Mouse (Mus musculus) CH12.LX (cell line): ENCODE results near the gene Reln. TPM values are rescaled to one million over a fixed set of nuclear protein-coding genes. Genes with fewer than 3 reads are reported as not detected.

Experiments used
- DNase-seq: peaks from one replicate; pipeline ENCODE4 v3.0.0-alpha.2; 2013; ENCODE audit errors: extremely low read depth
- H3K27ac ChIP-seq: 2 replicates; pipeline ENCODE4 v1.5.1; 2012; ENCODE audit warnings: low read depth, mild to moderate bottlenecking, control low read depth, moderate library complexity; ENCODE audit not compliant: insufficient read depth
- H3K27me3 ChIP-seq: replicated peaks from 2 replicates; pipeline ENCODE3; 2012; ENCODE audit warnings: inconsistent platforms
- H3K36me3 ChIP-seq, 2 experiments: replicated peaks in 1 of 2; 2 replicates each; pipeline versions ENCODE3 to v1.6.1; 2012; ENCODE audit warnings: inconsistent platforms in 1 of 2, low read length in 1 of 2, mild to moderate bottlenecking in 1 of 2, mixed read lengths in 1 of 2, moderate library complexity in 1 of 2; ENCODE audit not compliant: control insufficient read depth in 1 of 2, insufficient read depth in 1 of 2
- H3K4me1 ChIP-seq, 2 experiments: 2 replicates each; pipeline ENCODE4 v1.6.1; 2012; ENCODE audit warnings: inconsistent platforms in 1 of 2, moderate library complexity in 1 of 2; ENCODE audit not compliant: insufficient read depth in 2 of 2, control insufficient read depth in 1 of 2
- H3K4me2 ChIP-seq: 2 replicates; pipeline ENCODE4 v1.6.1; 2012; ENCODE audit warnings: low read depth, mild to moderate bottlenecking, control low read depth; ENCODE audit not compliant: poor library complexity, insufficient read depth, severe bottlenecking
- H3K4me3 ChIP-seq, 3 experiments: fragments of 150-350 bp in 1 of 3; sonication (generic) in 1 of 3; replicated peaks in 1 of 3; 2 replicates each; pipeline versions ENCODE3 to v1.5.1; 2011 to 2012; ENCODE audit warnings: low read depth in 2 of 3, low read length in 2 of 3, mild to moderate bottlenecking in 2 of 3, moderate library complexity in 2 of 3, control low read depth in 1 of 3, improper control_type of control experiment in 1 of 3, inconsistent platforms in 1 of 3, mixed read lengths in 1 of 3; ENCODE audit not compliant: poor library complexity in 1 of 3
- H3K79me2 ChIP-seq: replicated peaks from 2 replicates; pipeline ENCODE4 v1.6.1; 2012; ENCODE audit warnings: mild to moderate bottlenecking, moderate library complexity; ENCODE audit not compliant: control insufficient read depth, poor library complexity, insufficient read depth, severe bottlenecking; ENCODE audit errors: extremely low read depth
- H3K9ac ChIP-seq: 2 replicates; pipeline ENCODE4 v1.6.1; 2012; ENCODE audit warnings: low read depth, mild to moderate bottlenecking, control low read depth, moderate library complexity; ENCODE audit not compliant: insufficient read depth
- H3K9me3 ChIP-seq: replicated peaks from 2 replicates; pipeline ENCODE3; 2012; ENCODE audit warnings: low read length, inconsistent platforms, mixed read lengths
- BHLHE40 ChIP-seq: IDR thresholded peaks from 2 replicates; pipeline ENCODE4 v1.6.1; 2011; ENCODE audit warnings: mild to moderate bottlenecking, low read depth, low read length, improper control_type of control experiment
- CHD1 ChIP-seq: IDR thresholded peaks from 2 replicates; pipeline ENCODE4 v1.6.1; 2012; ENCODE audit warnings: low read depth, low read length, improper control_type of control experiment, inconsistent platforms
- CHD2 ChIP-seq: IDR thresholded peaks from 2 replicates; pipeline ENCODE4 v1.6.1; 2011; ENCODE audit warnings: low read length, improper control_type of control experiment
- CTCF ChIP-seq, 2 experiments: IDR thresholded peaks in 1 of 2; conservative IDR thresholded peaks in 1 of 2; 2 replicates each; pipeline ENCODE4 v1.5.1; 2011 to 2012; ENCODE audit warnings: low read depth in 2 of 2, low read length in 2 of 2, improper control_type of control experiment in 1 of 2, inconsistent platforms in 1 of 2, mild to moderate bottlenecking in 1 of 2, moderate library complexity in 1 of 2
- EP300 ChIP-seq: IDR thresholded peaks from 2 replicates; pipeline ENCODE4 v1.6.1; 2011; ENCODE audit warnings: low read length, improper control_type of control experiment
- ETS1 ChIP-seq: conservative IDR thresholded peaks from 2 replicates; pipeline ENCODE4 v1.6.1; 2012; ENCODE audit warnings: low read depth, mild to moderate bottlenecking, inconsistent platforms, low read length, improper control_type of control experiment, moderate library complexity
- HCFC1 ChIP-seq: IDR thresholded peaks from 2 replicates; pipeline ENCODE4 v1.6.1; 2012; ENCODE audit warnings: low read depth, mild to moderate bottlenecking, inconsistent platforms, low read length, improper control_type of control experiment
- IRF4 ChIP-seq: IDR thresholded peaks from 2 replicates; pipeline ENCODE4 v1.6.1; 2014; ENCODE audit warnings: low read depth, mild to moderate bottlenecking, inconsistent platforms, low read length, improper control_type of control experiment
- JUND ChIP-seq: conservative IDR thresholded peaks from 2 replicates; pipeline ENCODE4 v1.6.1; 2011; ENCODE audit warnings: low read depth, low read length, improper control_type of control experiment
- MAZ ChIP-seq: IDR thresholded peaks from 2 replicates; pipeline ENCODE4 v1.6.1; 2012; ENCODE audit warnings: low read depth, mild to moderate bottlenecking, inconsistent platforms, low read length, improper control_type of control experiment, moderate library complexity
- MEF2A ChIP-seq: IDR thresholded peaks from 2 replicates; pipeline ENCODE4 v1.6.1; 2014; ENCODE audit warnings: low read depth, mild to moderate bottlenecking, inconsistent platforms, low read length, improper control_type of control experiment, borderline replicate concordance
- MXI1 ChIP-seq: IDR thresholded peaks from 2 replicates; pipeline ENCODE4 v1.6.1; 2011; ENCODE audit warnings: mild to moderate bottlenecking, low read depth, low read length, improper control_type of control experiment
- MYC ChIP-seq: IDR thresholded peaks from 2 replicates; pipeline ENCODE4 v1.6.1; 2011; ENCODE audit warnings: low read depth, mild to moderate bottlenecking, improper control_type of control experiment, low read length
- NELFE ChIP-seq: IDR thresholded peaks from 2 replicates; pipeline ENCODE4 v1.6.1; 2011; ENCODE audit warnings: low read depth, low read length, improper control_type of control experiment
- NRF1 ChIP-seq: IDR thresholded peaks from 2 replicates; pipeline ENCODE4 v1.6.1; 2014; ENCODE audit warnings: low read depth, mild to moderate bottlenecking, inconsistent platforms, low read length, improper control_type of control experiment, moderate library complexity
- PAX5 ChIP-seq: IDR thresholded peaks from 2 replicates; pipeline ENCODE4 v1.6.1; 2012; ENCODE audit warnings: low read length, inconsistent platforms, mixed read lengths
- RCOR1 ChIP-seq: conservative IDR thresholded peaks from 2 replicates; pipeline ENCODE4 v1.6.1; 2012; ENCODE audit warnings: low read depth, mild to moderate bottlenecking, inconsistent platforms, low read length, improper control_type of control experiment
- SMC3 ChIP-seq: IDR thresholded peaks from 2 replicates; pipeline ENCODE4 v1.6.1; 2011; ENCODE audit warnings: low read depth, low read length, improper control_type of control experiment
- TBP ChIP-seq: conservative IDR thresholded peaks from 2 replicates; pipeline ENCODE4 v1.6.1; 2011; ENCODE audit warnings: low read depth, low read length, improper control_type of control experiment
- TCF12 ChIP-seq: IDR thresholded peaks from 2 replicates; pipeline ENCODE4 v1.6.1; 2014; ENCODE audit warnings: low read depth, mild to moderate bottlenecking, inconsistent platforms, low read length, improper control_type of control experiment
- UBTF ChIP-seq: IDR thresholded peaks from 2 replicates; pipeline ENCODE4 v1.6.1; 2012; ENCODE audit warnings: low read depth, mild to moderate bottlenecking, inconsistent platforms, low read length, improper control_type of control experiment, moderate library complexity
- ZC3H11A ChIP-seq: IDR thresholded peaks from 2 replicates; pipeline ENCODE4 v1.6.1; 2012; ENCODE audit warnings: low read depth, mild to moderate bottlenecking, inconsistent platforms, low read length, improper control_type of control experiment
- ZKSCAN1 ChIP-seq: IDR thresholded peaks from 2 replicates; pipeline ENCODE4 v1.6.1; 2012; ENCODE audit warnings: low read depth, inconsistent platforms, low read length, improper control_type of control experiment, borderline replicate concordance
- ZMIZ1 ChIP-seq: IDR thresholded peaks from 2 replicates; pipeline ENCODE4 v1.6.1; 2012; ENCODE audit warnings: low read depth, mild to moderate bottlenecking, inconsistent platforms, low read length, improper control_type of control experiment
- ZNF384 ChIP-seq: IDR thresholded peaks from 2 replicates; pipeline ENCODE4 v1.6.1; 2012; ENCODE audit warnings: low read depth, low read length, improper control_type of control experiment, inconsistent platforms
- dilution Hi-C: fragments of 300-500 bp; cut with MboI; formaldehyde crosslinking; loops from 2 replicates; pipeline ENCODE4 v1.14.3; 2020; ENCODE audit warnings: low sequenced_read_pairs; ENCODE audit not compliant: extremely low pct_unique_long_range_greater_than_20kb, extremely low pct_ligation_motif_present
- in situ Hi-C: fragments of 300-500 bp; cut with MboI; formaldehyde crosslinking; loops from 3 replicates; pipeline ENCODE4 v1.14.3; 2019; ENCODE audit warnings: low sequenced_read_pairs, low pct_ligation_motif_present, low pct_unique_long_range_greater_than_20kb, mixed read lengths
- polyA plus RNA-seq: library from polyadenylated mRNA; unstranded; fragments of >175 nt; gene quantifications from 2 replicates; pipeline ENCODE4 v1.2.1, GENCODE M21; 2012; ENCODE audit warnings: low read depth; ENCODE audit not compliant: insufficient read length
- total RNA-seq, 2 experiments: library from RNA; depleted of rRNA; stranded (reverse); fragments of 300-350 nt in 1 of 2; fragments of >200 nt in 1 of 2; gene quantifications; 2 replicates each; pipeline ENCODE4 v1.2.3; 2012 to 2014

Reln gene
- total and polyA plus RNA-seq, 3 experiments = 0.03 to 0.04 TPM; not detected in 1

- Histone ChIP-seq H3K27me3 (no peaks in the 10 kb centered on the region), H3K9me3 (no peaks in the 10 kb centered on the region), H3K9ac (no peak overlapping the region), H3K4me2 (no peak overlapping the region), H3K79me2 (no peaks in the 10 kb centered on the region), H3K36me3 (no peaks in the 10 kb centered on the region), H3K4me3 (no peak overlapping the region), H3K27ac (no peak overlapping the region), H3K4me1 (peaks cover 0 to 3% of the 10 kb centered on the region in 2 experiments; a peak in 1 of 4 replicates)
- DNase-seq = no peak
- in situ Hi-C loops (no loop called here), dilution Hi-C loops (no loop called here)
- TF ChIP-seq UBTF = no peak
- TF ChIP-seq CTCF (conservative IDR thresholded peaks at IDR 0.05 in 1 of 2, IDR thresholded peaks at IDR 0.05 in 1 of 2; ENCODE audit: low read depth in 2 of 2, low read length in 2 of 2) = no peak
- TF ChIP-seq MAZ = no peak
- no peak for TF ChIP-seq ETS1
- TF ChIP-seq JUND = no peak
- no peak for TF ChIP-seq RCOR1
- TF ChIP-seq ZKSCAN1 = no peak
- no peak for TF ChIP-seq CHD2
- no peak for TF ChIP-seq ZNF384
- no peak for TF ChIP-seq BHLHE40
- TF ChIP-seq SMC3 = no peak
Measured at GRCm38 (mm10) chr5:21909713-21910112, 434.8 kb downstream of the Reln start.

DNA sequence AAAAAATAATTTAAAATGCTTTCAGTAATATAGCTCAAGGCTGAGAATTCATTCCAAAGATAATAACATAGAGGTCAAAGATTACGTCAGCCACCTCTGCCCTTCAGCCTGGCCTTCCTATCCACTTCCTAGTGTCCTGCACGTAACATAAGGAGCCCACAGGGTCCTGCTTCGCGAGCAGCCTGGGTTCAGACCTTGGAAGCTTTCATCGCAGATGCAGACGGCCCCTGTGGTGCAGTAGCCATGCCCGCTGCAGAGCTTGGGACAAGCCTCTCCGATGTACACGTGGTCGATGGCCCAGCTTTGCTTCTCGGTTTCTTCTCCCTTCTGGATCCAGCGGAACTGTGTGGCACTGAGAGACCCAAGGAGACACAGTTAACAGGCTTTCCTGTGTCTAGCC, 443.1 kb downstream of the Reln start:
- Histone ChIP-seq H3K79me2 (no peaks in the 10 kb centered on the region), H3K9me3 (no peaks in the 10 kb centered on the region), H3K27ac (no peak overlapping the region), H3K4me1 (peaks cover 3% of the 10 kb centered on the region in 2 experiments; a peak in 3 of 4 replicates), H3K27me3 (no peaks in the 10 kb centered on the region), H3K9ac (no peak overlapping the region), H3K4me3 (no peak overlapping the region), H3K36me3 (no peaks in the 10 kb centered on the region), H3K4me2 (no peak overlapping the region)
- no peak for DNase-seq
- no peak for TF ChIP-seq NRF1
- no peak for TF ChIP-seq CHD2
- TF ChIP-seq RCOR1 = no peak
- no peak for TF ChIP-seq MXI1
- TF ChIP-seq IRF4 = no peak
- no peak for TF ChIP-seq HCFC1
- TF ChIP-seq ZC3H11A = no peak
- no peak for TF ChIP-seq JUND
- TF ChIP-seq TCF12 = no peak
- no peak for TF ChIP-seq EP300
- no peak for TF ChIP-seq PAX5
- TF ChIP-seq NELFE = no peak
- TF ChIP-seq MYC = no peak
- no peak for TF ChIP-seq TBP
- TF ChIP-seq UBTF = no peak
- no peak for TF ChIP-seq MEF2A
- no peak for TF ChIP-seq ZMIZ1
- no peak for TF ChIP-seq ZNF384
- TF ChIP-seq CHD1 = no peak
- dilution Hi-C loops (no loop called here), in situ Hi-C loops (no loop called here)
